Mouse (Mus musculus) liver, adult 2 months (tissue): ENCODE measurements around the gene Lpcat3. TPM values are rescaled to one million over a fixed set of nuclear protein-coding genes. Genes with fewer than 3 reads are reported as not detected.

Experiments used
- DNase-seq: peaks from one replicate; pipeline ENCODE4 v3.0.0-alpha.2; 2011; ENCODE audit warnings: low read depth, low spot score; ENCODE audit errors: extremely low read depth
- H3K27ac ChIP-seq: fragments of 200-500 bp; replicated peaks from 2 replicates; pipeline ENCODE4 v1.5.1; 2012; ENCODE audit warnings: low read depth, mild to moderate bottlenecking, control low read depth, inconsistent platforms, low read length; ENCODE audit not compliant: insufficient read depth
- H3K27me3 ChIP-seq: fragments of 200-500 bp; 2 replicates; pipeline ENCODE4 v1.6.1; 2012; ENCODE audit warnings: mild to moderate bottlenecking, moderate library complexity, low read length, inconsistent platforms; ENCODE audit not compliant: control insufficient read depth, insufficient read depth
- H3K36me3 ChIP-seq: fragments of 200-500 bp; 2 replicates; pipeline ENCODE4 v1.6.1; 2012; ENCODE audit warnings: low read length, inconsistent platforms; ENCODE audit not compliant: control insufficient read depth, insufficient read depth
- H3K4me1 ChIP-seq: fragments of 200-500 bp; 2 replicates; pipeline ENCODE4 v1.6.1; 2011; ENCODE audit warnings: low read length; ENCODE audit not compliant: control insufficient read depth, insufficient read depth
- H3K4me3 ChIP-seq: fragments of 200-500 bp; 2 replicates; pipeline ENCODE4 v1.5.1; 2011; ENCODE audit warnings: low read depth, mild to moderate bottlenecking, control low read depth, low read length, moderate library complexity; ENCODE audit not compliant: insufficient read depth
- H3K79me2 ChIP-seq: fragments of 200-500 bp; 2 replicates; pipeline ENCODE4 v1.6.1; 2012; ENCODE audit warnings: inconsistent platforms, mild to moderate bottlenecking, low read length, moderate library complexity; ENCODE audit not compliant: control insufficient read depth, insufficient read depth
- H3K9ac ChIP-seq: fragments of 200-500 bp; 2 replicates; pipeline ENCODE4 v1.6.1; 2012; ENCODE audit warnings: low read depth, mild to moderate bottlenecking, control low read depth, inconsistent platforms, low read length
- CTCF ChIP-seq: fragments of 200-500 bp; IDR thresholded peaks from 2 replicates; pipeline ENCODE4 v1.5.1; 2011; ENCODE audit warnings: low read depth, low read length, control low read depth
- POLR2A ChIP-seq: fragments of 200-500 bp; IDR thresholded peaks from 2 replicates; pipeline ENCODE4 v1.6.1; 2011; ENCODE audit warnings: low read length, control low read depth; ENCODE audit not compliant: insufficient read depth; ENCODE audit errors: extremely low read depth
- WGBS: fragments of 180-500 bp; shearing (Covaris S2); methylation state at CpG from one replicate; pipeline ENCODE4 v1.1.7; 2018; 5-methylcytosine and 5-hydroxymethylcytosine counted together
- polyA plus RNA-seq: library from polyadenylated mRNA; depleted of rRNA; stranded (reverse); fragments of >200 nt; gene quantifications from 2 replicates; pipeline ENCODE4 v1.2.3, GENCODE M21; 2012
- total RNA-seq: library from RNA; depleted of rRNA; stranded (reverse); fragments of >200 nt; gene quantifications from 2 replicates; pipeline ENCODE4 v1.2.3, GENCODE M21; 2014

The Lpcat3 gene
- total and polyA plus RNA-seq, 2 experiments = 72.4 to 188 TPM

- peaks cover 25% of the 10 kb centered on the region; the same call in 1 of the 2 replicates for H3K79me2 ChIP-seq
- no peak overlapping the region; the same call in 1 of the 2 replicates for H3K9ac ChIP-seq
- peak overlapping the region; percentile 87 for H3K27ac ChIP-seq
- H3K27me3 ChIP-seq = no peaks in the 10 kb centered on the region
- H3K4me1 ChIP-seq = peaks cover 52% of the 10 kb centered on the region
- H3K36me3 ChIP-seq = peaks cover 5% of the 10 kb centered on the region
- no peak for TF ChIP-seq POLR2A
- no peak for TF ChIP-seq CTCF
- H3K4me3 ChIP-seq = no peak overlapping the region
- peak; percentile 86 for DNase-seq
- WGBS = 23% methylated on average over 3 of the region's 3 CpGs
Observed at GRCm38 (mm10) chr6:124690517-124690916, 27.7 kb downstream of the Lpcat3 start.

GRCm38 (mm10) chr6:124693243-124693981, 30.6 kb downstream of the Lpcat3 start:
- Histone ChIP-seq H3K27ac (peak overlapping the region; percentile 81), H3K4me3 (no peak overlapping the region), H3K27me3 (no peaks in the 10 kb centered on the region), H3K36me3 (peaks cover 8% of the 10 kb centered on the region; the same call in 1 of the 2 replicates), H3K79me2 (peaks cover 12% of the 10 kb centered on the region; the same call in 1 of the 2 replicates), H3K9ac (peak overlapping the region; percentile 14; the same call in 1 of the 2 replicates), H3K4me1 (peaks cover 50% of the 10 kb centered on the region)
- TF ChIP-seq POLR2A = no peak
- TF ChIP-seq CTCF = no peak
- WGBS = 50% methylated on average over 15 of the region's 15 CpGs
- peak; percentile 67 for DNase-seq

- H3K79me2 ChIP-seq = peaks cover 6% of the 10 kb centered on the region; the same call in 1 of the 2 replicates
- peak overlapping the region; percentile 83 for H3K27ac ChIP-seq
- H3K36me3 ChIP-seq = peaks cover 9% of the 10 kb centered on the region; the same call in 1 of the 2 replicates
- WGBS = 26% methylated on average over 15 of the region's 15 CpGs
- TF ChIP-seq POLR2A = no peak
- no peak for TF ChIP-seq CTCF
- peak; percentile 97 for DNase-seq
- H3K4me3 ChIP-seq = no peak overlapping the region
- peaks cover 49% of the 10 kb centered on the region for H3K4me1 ChIP-seq
- H3K27me3 ChIP-seq = no peaks in the 10 kb centered on the region
- H3K9ac ChIP-seq = peak overlapping the region; percentile 59
Observed at GRCm38 (mm10) chr6:124694166-124694955, 31.5 kb downstream of the Lpcat3 start.

- peaks cover 57% of the 10 kb centered on the region for H3K4me1 ChIP-seq
- peaks cover 14% of the 10 kb centered on the region; the same call in 1 of the 2 replicates for H3K36me3 ChIP-seq
- no peak overlapping the region for H3K4me3 ChIP-seq
- peaks cover 2% of the 10 kb centered on the region; the same call in 1 of the 2 replicates for H3K79me2 ChIP-seq
- no peaks in the 10 kb centered on the region for H3K27me3 ChIP-seq
- no peak overlapping the region for H3K9ac ChIP-seq
- H3K27ac ChIP-seq = peak overlapping the region; percentile 19; the same call in 1 of the 2 replicates
- WGBS = 70% methylated on average over 7 of the region's 7 CpGs
- peak; percentile 49 for DNase-seq
- TF ChIP-seq CTCF (no peak), POLR2A (no peak)
Observed at GRCm38 (mm10) chr6:124696441-124697150, 33.8 kb downstream of the Lpcat3 start.

GRCm38 (mm10) chr6:124698751-124699150, 35.9 kb downstream of the Lpcat3 start:
- Histone ChIP-seq H3K4me1 (peaks cover 44% of the 10 kb centered on the region), H3K9ac (peak overlapping the region; percentile 35), H3K79me2 (peaks cover 2% of the 10 kb centered on the region; the same call in 1 of the 2 replicates), H3K27me3 (no peaks in the 10 kb centered on the region), H3K36me3 (peaks cover 23% of the 10 kb centered on the region; the same call in 1 of the 2 replicates), H3K4me3 (no peak overlapping the region), H3K27ac (peak overlapping the region; percentile 83)
- peak; percentile 93 for DNase-seq
- 22% methylated on average over 6 of the region's 6 CpGs for WGBS
- TF ChIP-seq POLR2A = no peak
- TF ChIP-seq CTCF = no peak
